Mouse (Mus musculus): ENCODE data around the gene Ppp1r14c.

Ppp1r14c gene

GRCm38 (mm10) chr10:3476611-3477010 is 110.8 kb downstream of the Ppp1r14c start:
- WGBS, result 44% methylated on average over 1 of the region's 1 CpGs

- WGBS, result 86% methylated on average over 1 of the region's 1 CpGs
Measured at GRCm38 (mm10) chr10:3479772-3480171, 113.9 kb downstream of the Ppp1r14c start.

- WGBS, result 87% methylated on average over 3 of the region's 3 CpGs
Measured at GRCm38 (mm10) chr10:3490052-3490451, 124.2 kb downstream of the Ppp1r14c start.

- WGBS, result 36% methylated on average over 2 of the region's 2 CpGs
Measured at GRCm38 (mm10) chr10:3496791-3497190, 130.9 kb downstream of the Ppp1r14c start.

- WGBS, result 91% methylated on average over 6 of the region's 6 CpGs
Measured at GRCm38 (mm10) chr10:3500846-3501245, 135.0 kb downstream of the Ppp1r14c start.

- 60% methylated on average over 8 of the region's 8 CpGs for WGBS
Measured at GRCm38 (mm10) chr10:3507484-3508221, 141.8 kb downstream of the Ppp1r14c start.

- 73% methylated on average over 2 of the region's 2 CpGs for WGBS
Measured at GRCm38 (mm10) chr10:3508222-3508588, 142.3 kb downstream of the Ppp1r14c start.

- WGBS, result 75% methylated on average over 2 of the region's 2 CpGs
Measured at GRCm38 (mm10) chr10:3508746-3509145, 142.9 kb downstream of the Ppp1r14c start.

GRCm38 (mm10) chr10:3509663-3510277 is 143.9 kb downstream of the Ppp1r14c start:
- 67% methylated on average over 7 of the region's 7 CpGs for WGBS

GRCm38 (mm10) chr10:3510486-3510885 is 144.6 kb downstream of the Ppp1r14c start:
- 79% methylated on average over 3 of the region's 3 CpGs for WGBS

GRCm38 (mm10) chr10:3511401-3511800 is 145.5 kb downstream of the Ppp1r14c start:
- WGBS, result 86% methylated on average over 3 of the region's 3 CpGs

- 75% methylated on average over 8 of the region's 8 CpGs for WGBS
Measured at GRCm38 (mm10) chr10:3512620-3513305, 146.9 kb downstream of the Ppp1r14c start.

- 36% methylated on average over 6 of the region's 6 CpGs for WGBS
Measured at GRCm38 (mm10) chr10:3513947-3514346, 148.1 kb downstream of the Ppp1r14c start.

Data from cerebral cortex, adult 2 months (tissue).